Mouse (Mus musculus) CH12F3 (cell line): ENCODE results near the gene Abhd14a.

Experiments
- in situ Hi-C: fragments of 300-500 bp; cut with MboI; formaldehyde crosslinking; loops from 2 replicates; pipeline ENCODE4 v1.14.3; 2020; ENCODE audit warnings: low sequenced_read_pairs

The Abhd14a gene

DNA sequence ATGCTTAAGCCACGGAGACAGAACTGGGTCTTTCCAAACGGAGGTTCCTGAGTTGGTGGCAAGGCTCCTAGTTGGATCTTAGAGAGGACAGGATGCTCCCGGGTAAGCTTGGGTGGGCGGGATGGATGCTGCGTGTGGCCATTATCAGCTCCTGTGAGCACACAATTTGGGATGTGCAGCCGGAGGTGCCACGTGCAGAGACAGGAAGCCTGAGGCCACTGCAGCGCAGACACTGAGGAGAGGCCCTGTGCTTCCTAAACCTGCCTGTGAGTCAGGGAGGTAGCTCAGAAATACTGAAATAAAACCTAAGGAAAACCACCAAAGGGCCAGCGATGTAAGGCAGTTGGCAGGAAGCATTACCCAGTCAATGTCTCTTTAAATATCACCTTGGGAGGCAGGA is 22.3 kb upstream of the Abhd14a start:
- in situ Hi-C loops, result no loop called here

DNA sequence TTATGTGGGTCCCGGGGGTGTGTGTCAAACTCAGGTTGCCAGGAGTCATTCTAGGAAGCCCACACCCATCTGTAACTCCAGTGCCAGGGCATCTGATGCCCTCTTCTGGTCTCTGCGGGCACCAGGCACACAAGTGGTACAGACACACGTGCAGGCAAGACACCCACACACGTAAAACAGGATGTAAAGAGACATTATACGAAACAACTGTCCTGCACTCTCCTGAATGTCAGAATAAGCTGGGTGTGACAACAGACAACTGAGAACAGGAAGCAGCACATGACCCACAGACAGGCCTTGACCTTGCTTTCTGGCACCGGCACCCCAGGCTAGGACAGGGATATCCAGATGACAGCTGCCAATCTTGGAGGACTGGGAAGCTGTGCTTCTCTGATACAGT is 21.8 kb upstream of the Abhd14a start:
- in situ Hi-C loops, result no loop called here

DNA sequence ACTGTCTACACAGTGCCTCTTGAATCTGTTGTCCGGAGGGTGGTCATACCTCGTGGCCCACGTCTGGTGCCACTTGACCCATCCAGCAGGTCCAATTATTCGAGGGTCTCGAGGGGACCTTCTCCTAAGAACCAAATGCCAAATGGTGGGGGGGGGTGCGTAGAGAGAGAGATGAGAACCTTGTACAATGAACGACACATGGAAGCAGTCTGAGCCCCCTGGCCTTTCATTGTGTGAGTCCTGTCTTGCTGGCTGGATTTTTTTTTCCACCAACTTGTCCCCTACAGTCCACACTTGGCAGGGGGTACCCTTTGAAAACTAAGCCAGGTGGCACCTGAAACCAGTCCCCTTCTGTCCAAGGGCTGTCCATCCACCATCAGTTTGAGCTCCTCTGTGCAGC is 20.3 kb upstream of the Abhd14a start:
- in situ Hi-C loops, result no loop called here

DNA sequence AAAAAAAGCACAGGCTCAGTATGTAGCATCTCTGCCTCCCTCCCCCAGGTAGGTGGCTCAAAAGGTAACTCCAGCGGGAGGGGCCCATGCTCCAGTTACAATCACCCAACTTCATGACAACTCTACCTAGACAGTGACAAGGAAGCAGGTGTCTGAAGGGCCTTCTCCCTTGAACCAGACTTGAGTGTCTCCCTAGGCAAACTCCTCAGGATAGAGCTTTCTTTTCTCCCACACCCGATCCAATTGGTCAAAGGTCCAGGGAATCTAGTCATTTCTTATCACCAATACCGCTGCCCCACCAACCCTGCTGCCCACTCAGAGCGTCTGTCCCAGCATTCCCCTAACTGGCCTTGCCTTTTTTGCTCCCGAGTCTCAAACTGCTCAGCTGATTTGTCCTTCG is 19.2 kb upstream of the Abhd14a start:
- in situ Hi-C loops, result no loop called here

DNA sequence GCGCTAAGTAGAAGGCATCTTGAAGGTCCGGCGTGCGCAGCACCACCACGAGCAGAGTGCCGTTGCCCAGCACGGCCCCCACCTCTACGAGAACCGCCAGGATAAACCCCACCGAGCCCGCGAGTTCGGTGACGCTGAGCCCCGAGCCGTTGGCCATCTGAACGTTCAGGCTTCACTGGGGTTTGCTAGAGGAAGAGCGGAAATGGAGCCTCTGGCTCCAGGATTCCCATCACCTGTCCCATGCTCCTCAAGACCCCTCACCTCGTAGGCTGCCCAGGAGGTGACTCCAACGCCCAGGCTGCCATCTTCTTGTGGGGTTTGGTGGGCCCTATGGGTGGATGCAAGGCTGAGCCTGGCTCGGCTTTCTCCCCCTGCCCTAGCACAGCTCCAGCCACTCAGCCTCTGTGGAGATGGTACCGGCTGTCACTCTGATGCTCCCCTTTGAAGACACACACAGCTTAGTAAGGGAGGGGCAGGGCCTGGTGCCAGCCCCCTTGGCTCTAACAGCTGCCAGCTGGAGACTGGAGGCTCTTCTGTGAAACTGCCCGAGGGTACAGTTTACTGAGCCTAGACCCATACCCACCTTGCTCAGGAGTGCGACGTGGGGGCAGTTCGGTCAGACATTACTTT is 18.2 kb upstream of the Abhd14a start, which contains the start of gene Gpr62:
Gpr62 (minus strand) TSS at position 368 of the 630 bp plus-strand sequence.
- in situ Hi-C loops, result no loop called here

DNA sequence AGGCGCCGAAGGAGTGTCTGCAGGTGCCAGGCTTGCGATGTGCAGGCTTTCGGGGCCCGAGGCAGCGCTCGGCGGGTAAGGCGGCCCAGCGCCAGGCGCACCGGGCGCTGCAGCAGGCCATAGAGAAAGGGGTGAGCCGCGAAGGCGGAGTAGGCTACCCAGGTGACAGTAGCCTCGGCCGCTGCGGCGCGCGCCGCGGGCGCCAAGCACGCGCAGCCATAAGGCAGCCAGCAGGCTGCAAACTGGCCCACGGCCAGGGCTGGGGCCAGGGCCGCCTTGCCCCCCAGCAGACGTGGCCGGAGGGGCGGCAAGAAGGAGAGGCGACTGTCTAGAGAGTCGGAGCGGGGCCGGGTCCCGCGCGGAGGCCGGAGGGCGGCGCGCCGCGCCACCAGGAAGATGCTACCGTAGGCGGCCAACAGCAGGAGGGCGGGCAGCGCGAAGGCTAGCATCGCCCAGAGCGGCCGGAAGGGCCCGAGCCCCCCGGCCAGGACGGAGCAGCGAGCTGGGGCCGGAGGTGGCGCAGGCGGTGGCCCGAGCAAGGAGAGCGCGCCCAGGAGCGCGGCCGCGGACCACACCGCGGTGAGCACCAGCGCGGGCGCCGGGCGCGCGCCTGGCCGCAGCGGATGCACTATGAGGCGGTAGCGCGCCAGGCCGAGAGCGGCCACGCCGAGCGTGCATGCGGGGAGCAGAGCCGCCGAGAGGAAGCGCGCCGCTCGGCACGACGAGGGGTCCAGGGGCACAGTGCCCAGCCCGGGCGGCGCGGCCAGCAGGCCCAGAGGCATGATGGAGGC is 17.5 kb upstream of the Abhd14a start:
- in situ Hi-C loops, result no loop called here

DNA sequence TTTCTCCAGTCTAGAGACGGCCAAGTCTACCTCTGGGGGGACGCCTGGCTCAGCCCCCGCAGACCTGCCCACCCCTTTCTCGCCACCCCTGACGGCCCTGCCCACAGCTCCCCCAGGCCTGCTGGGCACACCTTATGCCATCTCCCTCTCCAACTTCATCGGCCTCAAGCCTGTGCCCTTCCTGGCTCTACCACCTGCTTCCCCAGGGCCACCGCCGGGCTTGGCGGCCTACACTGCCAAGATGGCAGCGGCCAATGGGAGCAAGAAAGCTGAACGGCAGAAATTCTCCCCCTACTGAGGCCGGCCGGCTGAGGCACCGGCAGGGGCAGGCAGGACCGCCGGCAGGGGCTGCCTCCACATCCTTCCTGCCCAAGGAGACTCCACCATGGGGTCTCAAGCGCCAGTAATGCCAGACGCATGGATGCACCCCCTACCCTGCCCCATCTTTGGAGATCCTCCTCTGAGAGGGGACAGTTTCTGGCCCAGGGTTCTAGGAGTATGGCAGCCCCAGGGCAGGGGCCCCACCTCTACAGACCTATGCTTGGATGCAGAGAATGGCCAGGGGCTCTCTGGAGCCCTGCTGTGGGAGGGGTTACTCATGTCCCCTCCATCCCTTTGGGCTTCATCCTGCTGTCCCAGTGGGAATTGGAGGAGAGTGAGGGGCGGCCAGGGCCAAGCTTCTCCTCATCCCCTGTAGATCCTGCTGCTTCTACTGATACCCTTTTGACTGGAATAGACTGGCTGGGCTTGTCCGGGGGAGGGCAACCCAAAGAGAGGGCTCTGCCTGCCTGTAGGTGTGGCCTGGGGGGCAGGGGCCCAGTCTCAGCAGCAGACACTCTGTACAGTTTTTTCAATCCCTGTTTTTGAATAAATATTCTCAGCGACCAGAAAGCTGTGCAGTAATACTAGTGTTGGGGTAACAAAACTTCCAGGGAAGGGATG is 15.9 kb upstream of the Abhd14a start:
- in situ Hi-C loops, result no loop called here

DNA sequence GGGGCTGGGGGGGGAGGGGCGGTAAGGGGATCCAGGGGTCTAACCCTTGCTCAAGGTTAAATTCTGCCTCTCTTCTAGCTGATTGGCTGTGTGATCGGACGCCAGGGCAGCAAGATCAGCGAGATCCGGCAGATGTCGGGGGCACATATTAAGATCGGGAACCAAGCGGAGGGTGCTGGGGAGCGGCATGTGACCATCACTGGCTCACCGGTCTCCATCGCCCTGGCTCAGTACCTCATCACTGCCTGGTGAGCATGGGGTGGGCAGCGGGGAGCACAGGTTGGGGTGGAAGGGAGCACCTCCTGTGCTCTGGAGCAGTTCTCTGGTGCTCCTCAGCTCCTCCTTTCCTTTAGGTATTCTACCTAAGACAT is 14.9 kb upstream of the Abhd14a start:
- in situ Hi-C loops, result no loop called here

DNA sequence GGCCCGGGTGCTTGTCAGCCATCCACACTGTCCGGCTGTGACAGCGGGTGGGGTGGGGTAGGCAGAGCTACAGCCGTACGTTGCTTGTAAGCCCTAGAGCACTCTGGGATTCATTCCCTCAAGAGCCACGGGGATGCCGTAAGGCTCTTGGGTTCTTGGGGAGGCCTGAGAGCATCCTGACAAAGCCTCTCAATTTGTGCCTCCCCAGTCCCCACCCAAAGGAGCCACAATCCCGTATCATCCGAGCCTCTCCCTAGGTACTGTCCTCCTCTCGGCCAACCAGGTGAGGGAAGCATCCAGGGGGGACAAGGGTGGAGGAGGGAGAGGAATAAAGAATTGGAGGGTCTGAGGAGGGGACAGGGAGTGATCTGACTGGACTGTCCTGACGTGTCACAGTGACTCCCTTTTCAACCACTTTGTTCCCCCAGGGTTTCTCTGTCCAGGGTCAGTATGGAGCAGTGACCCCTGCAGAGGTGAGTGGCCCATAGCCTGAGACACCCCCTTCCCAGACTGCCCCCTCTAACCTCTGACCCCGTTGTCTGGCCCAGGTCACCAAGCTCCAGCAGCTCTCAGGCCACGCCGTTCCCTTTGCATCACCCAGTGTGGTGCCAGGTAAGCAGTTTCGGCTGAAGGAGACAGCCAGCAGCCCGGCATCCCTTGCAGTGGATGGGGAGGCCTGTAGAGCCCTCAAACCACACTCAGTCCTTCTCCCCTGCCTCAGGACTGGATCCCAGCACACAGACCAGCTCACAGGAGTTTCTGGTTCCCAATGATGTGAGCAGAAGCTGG is 14.4 kb upstream of the Abhd14a start:
- in situ Hi-C loops, result no loop called here

DNA sequence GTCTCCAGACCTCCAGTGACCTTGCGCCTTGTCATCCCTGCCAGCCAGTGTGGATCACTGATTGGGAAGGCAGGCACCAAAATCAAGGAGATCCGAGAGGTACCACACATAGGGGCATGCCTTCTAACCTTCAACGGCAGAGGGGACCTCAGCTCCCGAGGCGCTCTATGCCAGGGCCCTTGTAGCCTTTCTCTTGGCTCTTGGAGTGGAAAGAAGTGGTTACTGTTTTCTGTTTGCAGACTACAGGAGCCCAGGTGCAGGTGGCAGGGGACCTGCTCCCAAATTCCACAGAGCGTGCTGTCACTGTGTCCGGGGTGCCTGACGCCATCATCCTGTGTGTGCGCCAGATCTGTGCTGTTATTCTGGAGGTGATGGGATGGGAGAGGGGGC is 13.5 kb upstream of the Abhd14a start:
- in situ Hi-C loops, result no loop called here

DNA sequence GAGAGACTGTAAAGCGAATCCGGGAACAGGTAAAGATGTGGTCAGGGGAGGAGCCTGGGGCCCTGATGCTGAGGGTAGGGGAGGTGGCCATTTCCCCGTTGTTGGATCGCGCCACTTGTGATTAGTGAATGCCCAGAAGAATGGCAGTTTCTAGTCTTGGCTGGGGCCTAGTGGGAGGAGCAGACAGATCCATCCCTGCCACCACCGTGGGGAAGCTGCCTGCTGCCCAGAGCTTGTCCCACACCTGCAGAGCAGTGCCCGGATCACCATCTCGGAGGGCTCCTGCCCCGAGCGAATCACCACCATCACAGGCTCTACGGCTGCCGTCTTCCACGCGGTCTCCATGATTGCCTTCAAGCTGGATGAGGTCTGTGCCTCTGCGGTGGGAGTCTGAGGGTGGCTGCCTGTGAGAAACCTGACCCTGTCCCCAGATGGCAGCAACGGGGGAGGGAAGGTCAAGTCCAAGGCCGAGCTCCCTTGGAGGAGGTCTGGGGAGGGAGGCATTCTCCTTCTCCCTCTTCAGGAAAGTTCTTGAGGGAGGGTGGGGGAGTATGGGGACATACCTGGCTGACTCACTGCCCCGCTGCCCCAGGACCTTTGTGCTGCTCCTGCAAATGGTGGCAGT is 13.0 kb upstream of the Abhd14a start:
- in situ Hi-C loops, result no loop called here

DNA sequence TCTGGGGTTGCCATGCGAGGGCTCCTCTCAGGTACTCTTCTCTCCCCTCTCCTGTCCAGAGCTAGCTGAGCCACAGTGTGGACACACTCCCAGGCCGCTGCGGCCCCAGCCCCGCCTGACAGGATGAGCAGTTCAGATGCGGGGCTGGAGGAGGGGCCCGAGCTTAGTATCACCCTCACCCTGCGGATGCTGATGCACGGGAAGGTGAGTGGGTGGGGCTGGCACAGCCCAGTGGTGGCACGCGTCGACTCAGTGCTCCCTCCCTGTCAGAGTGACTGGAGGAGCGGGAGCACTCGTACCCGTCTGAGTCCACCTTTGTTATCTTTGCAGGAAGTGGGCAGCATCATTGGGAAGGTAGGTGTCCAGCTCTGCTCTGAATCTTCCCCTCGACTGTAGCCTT is 12.5 kb upstream of the Abhd14a start:
- in situ Hi-C loops, result no loop called here

DNA sequence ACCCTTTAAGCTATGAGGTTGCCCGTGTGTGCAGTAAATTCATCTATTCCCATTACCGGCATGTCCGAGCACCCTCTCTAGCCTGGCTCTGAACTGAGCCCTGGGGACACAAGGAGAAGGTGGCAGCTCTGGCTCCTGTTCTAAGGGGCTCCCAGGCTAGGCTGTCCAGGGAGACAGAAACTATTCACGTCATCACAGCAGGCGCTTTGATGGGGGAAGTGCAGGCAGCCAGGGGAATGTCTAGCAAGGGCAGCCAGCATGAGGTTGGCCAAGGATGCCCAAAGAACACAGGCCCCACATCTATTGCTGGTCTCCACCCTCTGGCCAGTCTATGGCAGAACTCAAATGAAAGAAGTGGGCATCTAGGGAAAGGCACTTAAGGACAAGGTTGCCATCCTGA is 10.4 kb upstream of the Abhd14a start:
- in situ Hi-C loops, result no loop called here

DNA sequence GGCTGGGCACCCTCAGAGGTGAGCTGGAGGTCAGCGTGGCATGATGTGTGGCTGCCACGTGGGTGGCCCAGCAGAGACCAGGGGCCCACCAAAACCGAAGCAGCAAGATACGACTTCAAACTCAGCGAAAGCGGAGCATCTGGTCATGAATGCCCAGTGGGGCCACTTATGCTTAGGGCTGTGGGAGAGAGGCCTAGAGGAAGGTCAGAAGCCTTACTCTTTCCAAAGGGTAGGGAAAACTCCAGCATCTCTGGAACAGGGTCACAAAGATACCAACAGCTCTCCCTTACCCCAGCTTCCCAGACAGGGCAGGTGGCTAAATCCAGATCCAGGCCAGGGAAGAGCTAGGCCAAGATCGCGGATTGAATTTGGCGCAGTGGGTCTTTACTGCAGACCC is 9.7 kb upstream of the Abhd14a start:
- in situ Hi-C loops, result no loop called here

DNA sequence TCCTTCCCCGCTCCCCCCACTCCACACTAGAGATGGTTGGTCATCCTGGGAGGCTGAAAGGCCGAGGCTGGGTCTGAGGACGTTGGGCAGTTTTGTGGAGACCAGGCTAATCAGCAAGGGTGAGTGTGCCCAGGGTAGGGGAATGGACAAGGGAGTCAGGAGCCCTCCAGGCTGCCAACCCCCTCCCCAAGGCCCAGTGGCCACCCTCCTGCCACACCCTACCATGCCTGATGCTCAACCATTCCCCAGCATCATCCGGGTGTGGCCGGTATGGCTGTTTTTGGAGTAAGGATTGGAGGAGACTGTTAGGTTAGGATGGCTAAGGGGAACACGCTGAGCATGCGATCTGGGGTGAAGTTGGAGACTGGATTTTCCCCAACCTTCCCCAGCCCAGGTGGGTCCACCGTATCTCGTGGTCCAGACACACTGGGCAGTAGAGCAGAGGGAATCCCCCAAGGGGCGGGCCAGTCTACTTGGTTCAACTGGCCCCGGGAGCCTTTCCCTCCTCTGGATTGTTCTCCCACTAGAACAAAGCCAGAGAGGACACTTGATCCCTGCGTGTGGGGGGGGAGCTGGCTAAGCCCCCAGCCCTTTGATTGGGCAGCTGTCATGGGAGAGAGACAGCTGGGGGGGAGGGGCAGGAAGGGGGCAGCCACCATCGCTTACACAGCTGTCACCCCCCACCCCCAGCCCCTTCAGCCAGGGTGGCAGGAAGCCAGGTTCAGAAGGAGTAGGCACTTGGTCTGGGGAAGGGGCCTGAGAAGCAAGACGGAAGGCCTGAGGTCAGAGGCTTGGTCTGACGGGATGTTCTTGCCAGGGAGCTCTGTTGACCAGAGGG is 9.1 kb upstream of the Abhd14a start:
- in situ Hi-C loops, result no loop called here

DNA sequence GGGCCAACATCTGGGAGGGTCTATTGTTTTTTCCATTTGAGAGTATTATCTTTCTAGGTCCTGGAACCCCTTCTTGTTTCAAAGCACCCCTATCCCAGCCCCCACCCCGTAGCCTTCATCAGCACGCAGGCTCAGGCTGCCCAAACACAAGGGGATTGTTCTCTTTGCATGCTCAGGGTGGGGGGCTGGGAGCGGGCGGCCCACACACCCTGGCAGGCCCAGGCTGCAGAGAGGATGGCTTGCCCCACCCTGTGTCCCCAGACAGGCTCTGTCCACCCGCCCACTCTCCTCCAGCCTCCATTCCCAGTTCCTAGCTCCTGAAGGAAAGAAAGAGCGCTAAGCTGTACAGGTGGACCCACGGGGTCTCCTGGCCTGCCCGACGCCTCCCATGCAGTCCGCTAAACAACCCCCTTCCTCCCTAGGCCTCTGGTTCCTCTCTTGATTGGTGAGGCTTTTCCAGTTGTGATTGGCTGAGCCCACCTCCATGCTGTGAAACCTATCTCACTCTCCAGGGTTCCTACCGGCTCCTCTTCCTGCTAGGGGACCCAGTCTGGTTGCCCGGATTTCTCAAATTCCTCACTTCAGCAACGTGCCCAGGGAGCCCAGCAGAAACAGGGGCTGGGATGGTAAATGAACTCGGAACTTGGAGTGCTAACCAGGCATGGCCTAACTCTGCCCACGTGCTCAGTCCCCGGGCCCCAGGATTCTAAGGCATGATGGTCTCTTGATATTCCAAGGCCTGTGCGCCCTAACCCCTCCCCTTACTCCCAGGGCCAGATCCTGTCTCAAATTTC is 7.6 kb upstream of the Abhd14a start:
- in situ Hi-C loops, result no loop called here

DNA sequence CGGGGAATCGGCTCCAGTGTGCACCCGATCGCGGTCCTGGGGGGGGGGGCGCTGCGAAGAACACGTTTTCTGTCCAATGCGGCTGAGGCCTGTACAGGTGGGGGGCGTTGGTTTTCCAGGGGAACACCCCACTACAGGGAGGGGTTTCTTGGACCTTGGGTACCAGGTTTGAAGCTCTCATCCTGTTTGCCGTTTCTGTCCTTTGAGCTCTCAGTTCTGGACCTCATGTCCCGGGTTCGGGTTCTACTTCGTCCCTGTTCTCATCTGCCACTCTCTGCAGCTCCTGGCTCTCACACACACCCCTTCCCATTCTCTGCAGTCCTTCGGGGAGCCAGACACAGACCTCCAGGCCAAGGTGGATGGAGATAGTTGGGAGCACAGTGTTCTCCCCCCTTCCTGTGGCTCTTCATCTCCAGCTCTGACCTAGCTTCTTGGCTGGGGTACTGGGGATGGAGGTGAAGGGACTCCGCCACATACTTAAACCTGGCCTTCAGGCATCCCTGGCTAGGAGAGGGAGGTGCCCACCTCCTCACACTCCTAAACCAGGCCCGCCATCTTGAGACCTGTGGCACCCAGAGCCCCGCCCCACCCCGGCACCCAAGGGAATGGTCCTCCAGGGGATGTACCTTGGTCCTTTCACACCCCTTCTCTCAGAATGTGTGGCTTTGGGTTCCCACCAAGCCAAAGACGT is 6.7 kb upstream of the Abhd14a start:
- in situ Hi-C loops, result no loop called here
